Mouse (Mus musculus): ENCODE data around the gene Nt5c2. TPM values are rescaled to one million over a fixed set of nuclear protein-coding genes. Genes with fewer than 3 reads are reported as not detected.

Gene Nt5c2
- polyA plus RNA-seq, 2 experiments, result 32.9 to 67.1 TPM

DNA sequence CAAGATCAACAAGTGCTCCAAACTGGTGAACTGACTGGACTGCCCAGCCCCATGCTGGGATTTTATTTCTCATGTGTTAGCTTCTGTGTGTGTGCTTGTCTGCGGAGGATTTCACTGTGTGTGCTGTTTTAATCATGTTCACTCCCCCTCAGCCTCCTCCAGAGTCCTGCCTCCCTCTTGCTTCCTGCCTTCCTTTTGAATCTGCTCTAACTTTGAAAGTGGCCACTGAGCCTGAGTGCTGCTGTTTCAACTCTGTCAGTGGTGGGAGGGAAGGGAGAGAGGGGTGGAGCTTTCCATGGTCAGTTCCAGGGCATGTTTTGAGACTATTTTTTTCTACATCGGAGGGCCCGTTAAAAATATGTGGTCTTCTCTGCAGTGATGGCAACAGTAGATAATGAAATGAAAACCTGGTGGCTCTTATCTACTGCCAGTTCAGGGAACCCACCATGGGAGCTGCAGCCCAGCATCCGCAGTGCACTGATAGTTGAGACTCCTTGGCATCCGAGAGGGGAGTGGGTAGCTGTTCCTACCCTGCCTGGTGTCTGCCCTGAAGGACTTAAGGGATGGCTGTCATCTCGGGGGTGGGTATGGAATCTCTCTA, 150.1 kb downstream of the Nt5c2 start:
- Histone ChIP-seq H3K4me2 (replicated peaks; ENCODE audit: low read depth, low read length, severe bottlenecking) (no peak overlapping the region), H3K4me1 (ENCODE audit: control insufficient read depth, insufficient read depth, low read length) (no peaks in the 10 kb centered on the region), H3K9ac (ENCODE audit: low read depth, low read length, severe bottlenecking) (no peak overlapping the region), H3K27ac (replicated peaks; ENCODE audit: low read depth, low read length) (no peak overlapping the region), H3K9me3 (ENCODE audit: control insufficient read depth, low read length) (no peaks in the 10 kb centered on the region), H3K36me3 (ENCODE audit: control insufficient read depth, insufficient read depth, low read length) (no peaks in the 10 kb centered on the region), H3K27me3 (ENCODE audit: control insufficient read depth, insufficient read depth, low read length) (no peaks in the 10 kb centered on the region), H3K4me3 (replicated peaks; ENCODE audit: low read length) (no peak overlapping the region)
- no peak for TF ChIP-seq POLR2A (IDR thresholded peaks at IDR 0.05; ENCODE audit: borderline replicate concordance, extremely low read depth, insufficient read depth, insufficient read length)
- 69% methylated on average over 6 of the region's 6 CpGs for WGBS
- ATAC-seq (ENCODE audit: low FRiP score, low read depth), result no peak
- no peak for DNase-seq (ENCODE audit: low spot score)

DNA sequence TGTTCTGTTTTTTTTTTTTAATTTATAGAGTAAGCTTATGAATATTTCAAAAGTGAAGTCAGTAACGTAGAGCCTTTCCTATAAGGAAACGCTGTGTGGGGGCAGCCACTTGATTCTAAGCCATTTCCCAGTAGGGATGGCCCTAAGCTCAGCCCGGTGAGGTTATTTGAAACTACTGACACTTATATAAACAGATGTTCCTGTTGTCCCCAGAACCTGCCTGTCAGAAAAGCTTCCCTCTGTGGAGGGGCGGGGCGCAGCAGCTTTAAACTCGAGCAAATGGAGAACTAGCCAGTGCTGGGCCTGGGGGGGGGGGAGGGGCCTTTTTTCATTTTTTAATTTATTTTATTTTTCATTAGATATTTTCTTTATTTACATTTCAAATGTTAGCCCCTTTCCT, 150.9 kb downstream of the Nt5c2 start:
- H3K27me3 ChIP-seq (ENCODE audit: control insufficient read depth, insufficient read depth, low read length), result no peaks in the 10 kb centered on the region
- no peaks in the 10 kb centered on the region for H3K36me3 ChIP-seq (ENCODE audit: control insufficient read depth, insufficient read depth, low read length)
- WGBS, result 50% methylated on average over 6 of the region's 6 CpGs
- DNase-seq (ENCODE audit: low spot score) (no peak), ATAC-seq (ENCODE audit: low FRiP score, low read depth) (no peak)
- H3K9me3 ChIP-seq (ENCODE audit: control insufficient read depth, low read length), result no peaks in the 10 kb centered on the region
- H3K4me2 ChIP-seq (replicated peaks; ENCODE audit: low read depth, low read length, severe bottlenecking), result no peak overlapping the region
- no peak overlapping the region for H3K9ac ChIP-seq (ENCODE audit: low read depth, low read length, severe bottlenecking)
- no peak for TF ChIP-seq POLR2A (IDR thresholded peaks at IDR 0.05; ENCODE audit: borderline replicate concordance, extremely low read depth, insufficient read depth, insufficient read length)
- no peak overlapping the region for H3K4me3 ChIP-seq (replicated peaks; ENCODE audit: low read length)
- no peaks in the 10 kb centered on the region for H3K4me1 ChIP-seq (ENCODE audit: control insufficient read depth, insufficient read depth, low read length)
- no peak overlapping the region for H3K27ac ChIP-seq (replicated peaks; ENCODE audit: low read depth, low read length)

DNA sequence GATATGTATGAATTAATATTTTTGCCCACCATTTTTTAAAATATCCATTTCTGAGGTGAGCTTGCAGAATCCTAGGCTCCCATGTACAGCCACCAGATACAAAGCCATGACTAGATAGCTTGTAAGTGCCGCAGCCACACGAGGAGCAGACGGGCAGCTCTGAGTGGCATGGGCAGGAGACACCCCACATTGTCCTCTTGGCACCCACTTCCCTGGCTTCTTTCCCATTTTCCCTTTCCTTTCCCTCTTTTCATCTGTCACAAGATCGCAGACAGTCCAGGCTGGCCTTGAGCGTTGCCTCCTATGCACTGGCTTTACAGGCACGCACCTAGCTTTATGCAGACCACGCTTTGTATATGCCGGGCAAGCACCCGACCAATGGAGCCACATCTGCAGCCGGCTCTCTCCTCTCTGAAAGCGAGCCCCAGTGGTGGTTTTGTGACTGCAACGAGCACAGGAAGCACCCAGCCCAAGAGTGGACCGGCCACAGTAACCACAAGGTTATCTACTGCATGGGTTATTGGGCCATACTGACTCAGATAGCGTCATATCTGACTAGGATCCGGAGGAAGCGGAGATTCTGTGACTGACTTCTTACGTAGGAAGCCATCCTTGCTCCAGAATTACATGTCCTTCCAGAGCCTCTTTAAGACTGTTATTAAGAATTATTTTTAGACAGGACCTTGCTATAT, 151.6 kb downstream of the Nt5c2 start:
- H3K36me3 ChIP-seq (ENCODE audit: control insufficient read depth, insufficient read depth, low read length), result no peaks in the 10 kb centered on the region
- H3K4me1 ChIP-seq (ENCODE audit: control insufficient read depth, insufficient read depth, low read length), result no peaks in the 10 kb centered on the region
- no peak overlapping the region for H3K4me3 ChIP-seq (replicated peaks; ENCODE audit: low read length)
- no peak overlapping the region for H3K27ac ChIP-seq (replicated peaks; ENCODE audit: low read depth, low read length)
- no peak for TF ChIP-seq POLR2A (IDR thresholded peaks at IDR 0.05; ENCODE audit: borderline replicate concordance, extremely low read depth, insufficient read depth, insufficient read length)
- no peak overlapping the region for H3K4me2 ChIP-seq (replicated peaks; ENCODE audit: low read depth, low read length, severe bottlenecking)
- H3K9ac ChIP-seq (ENCODE audit: low read depth, low read length, severe bottlenecking), result no peak overlapping the region
- ATAC-seq (ENCODE audit: low FRiP score, low read depth) (no peak), DNase-seq (ENCODE audit: low spot score) (no peak)
- whole genome bisulfite sequencing, result 80% methylated on average over 17 of the region's 17 CpGs
- H3K27me3 ChIP-seq (ENCODE audit: control insufficient read depth, insufficient read depth, low read length), result no peaks in the 10 kb centered on the region
- no peaks in the 10 kb centered on the region for H3K9me3 ChIP-seq (ENCODE audit: control insufficient read depth, low read length)

DNA sequence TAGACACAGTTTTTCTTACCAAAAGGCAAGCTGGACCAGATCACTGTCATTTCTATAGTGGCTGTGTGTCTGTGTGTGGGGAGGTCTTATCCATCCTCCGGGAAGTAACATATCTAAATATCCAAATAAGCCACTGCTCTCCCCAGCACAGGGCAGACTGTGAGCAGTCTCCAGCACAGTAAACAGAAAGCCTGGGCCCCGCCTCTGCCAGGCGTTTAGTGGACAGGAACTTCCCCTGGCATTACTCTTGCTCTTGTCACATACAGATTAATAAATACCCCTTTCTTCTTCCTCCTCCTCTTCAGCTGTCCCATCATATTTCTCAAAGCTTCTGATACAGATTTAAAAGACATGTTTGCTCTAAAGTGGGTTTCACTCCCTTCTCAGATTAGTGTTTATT, 152.4 kb downstream of the Nt5c2 start:
- Histone ChIP-seq H3K27ac (replicated peaks; ENCODE audit: low read depth, low read length) (no peak overlapping the region), H3K4me2 (replicated peaks; ENCODE audit: low read depth, low read length, severe bottlenecking) (no peak overlapping the region), H3K9ac (ENCODE audit: low read depth, low read length, severe bottlenecking) (no peak overlapping the region), H3K9me3 (ENCODE audit: control insufficient read depth, low read length) (no peaks in the 10 kb centered on the region), H3K36me3 (ENCODE audit: control insufficient read depth, insufficient read depth, low read length) (no peaks in the 10 kb centered on the region), H3K4me1 (ENCODE audit: control insufficient read depth, insufficient read depth, low read length) (no peaks in the 10 kb centered on the region), H3K4me3 (replicated peaks; ENCODE audit: low read length) (no peak overlapping the region), H3K27me3 (ENCODE audit: control insufficient read depth, insufficient read depth, low read length) (no peaks in the 10 kb centered on the region)
- DNase-seq (ENCODE audit: low spot score), result no peak
- no peak for TF ChIP-seq POLR2A (IDR thresholded peaks at IDR 0.05; ENCODE audit: borderline replicate concordance, extremely low read depth, insufficient read depth, insufficient read length)
- no peak for ATAC-seq (ENCODE audit: low FRiP score, low read depth)
- WGBS, result 43% methylated on average over 3 of the region's 3 CpGs

DNA sequence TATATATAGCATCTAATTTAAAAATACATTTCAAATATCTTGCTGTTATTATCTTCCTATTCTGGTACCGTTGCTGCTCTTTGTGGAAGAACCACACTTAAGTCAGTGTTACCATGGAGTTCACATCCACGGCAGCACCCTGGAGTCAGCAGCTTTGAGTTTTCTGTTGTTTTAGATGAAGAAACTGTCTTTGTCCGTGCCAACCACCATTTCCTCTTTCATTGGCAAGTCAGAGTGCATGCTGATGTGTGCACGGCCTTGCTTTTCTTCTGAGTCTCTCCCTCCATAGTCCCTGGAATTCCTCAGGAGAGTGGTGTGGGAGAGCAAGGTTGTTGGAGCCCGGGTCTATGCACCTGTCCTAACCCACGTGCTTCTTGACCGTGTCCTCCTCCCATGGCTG, 156.8 kb downstream of the Nt5c2 start:
- 87% methylated on average over 7 of the region's 7 CpGs for WGBS
- Histone ChIP-seq H3K4me1 (ENCODE audit: control insufficient read depth, insufficient read depth, low read length) (no peaks in the 10 kb centered on the region), H3K36me3 (ENCODE audit: control insufficient read depth, insufficient read depth, low read length) (no peaks in the 10 kb centered on the region), H3K9ac (ENCODE audit: low read depth, low read length, severe bottlenecking) (no peak overlapping the region), H3K9me3 (ENCODE audit: control insufficient read depth, low read length) (no peaks in the 10 kb centered on the region), H3K4me3 (replicated peaks; ENCODE audit: low read length) (no peak overlapping the region), H3K27me3 (ENCODE audit: control insufficient read depth, insufficient read depth, low read length) (no peaks in the 10 kb centered on the region), H3K27ac (replicated peaks; ENCODE audit: low read depth, low read length) (no peak overlapping the region), H3K4me2 (replicated peaks; ENCODE audit: low read depth, low read length, severe bottlenecking) (no peak overlapping the region)
- no peak for ATAC-seq (ENCODE audit: low FRiP score, low read depth)
- no peak for TF ChIP-seq POLR2A (IDR thresholded peaks at IDR 0.05; ENCODE audit: borderline replicate concordance, extremely low read depth, insufficient read depth, insufficient read length)
- DNase-seq (ENCODE audit: low spot score), result no peak

Measured in limb, embryonic 14.5 days (tissue).